Mouse (Mus musculus) limb, embryonic 14.5 days (tissue): ENCODE measurements at regions not wholly inside any gene's neighbourhood (a gene's known extent, or its start where the extent isn't known, plus 50 kb on each side); places are given as distances from the start of the nearest gene placed in this dataset.

Experiments used
- ATAC-seq: fragments of 200-750 bp; cut with Nextera tagmentation; 2 replicates; pipeline ENCODE4 v1.8.0; 2017; ENCODE audit warnings: low read depth, moderate number of reproducible peaks, moderate TSS enrichment; ENCODE audit not compliant: low FRiP score
- DNase-seq: peaks from one replicate; pipeline ENCODE4 v3.0.0-alpha.2; 2015; ENCODE audit warnings: low spot score
- H3K27ac ChIP-seq: fragments of 300-500 bp; sonication (generic); replicated peaks from 2 replicates; pipeline ENCODE4 v1.5.1; 2014; ENCODE audit warnings: low read depth, mild to moderate bottlenecking, low read length, moderate library complexity, mixed read lengths
- H3K27me3 ChIP-seq: fragments of 300-500 bp; sonication (generic); 2 replicates; pipeline ENCODE4 v1.6.1; 2014; ENCODE audit warnings: low read length, mixed read lengths; ENCODE audit not compliant: control insufficient read depth, insufficient read depth
- H3K36me3 ChIP-seq: fragments of 300-500 bp; sonication (generic); 2 replicates; pipeline ENCODE4 v1.6.1; 2014; ENCODE audit warnings: mild to moderate bottlenecking, low read length, moderate library complexity, mixed read lengths; ENCODE audit not compliant: control insufficient read depth, insufficient read depth
- H3K4me1 ChIP-seq: fragments of 300-500 bp; sonication (generic); 2 replicates; pipeline ENCODE4 v1.6.1; 2014; ENCODE audit warnings: antibody characterized with exemption, low read length, mixed read lengths; ENCODE audit not compliant: control insufficient read depth, insufficient read depth
- H3K4me2 ChIP-seq: fragments of 300-500 bp; sonication (generic); replicated peaks from 2 replicates; pipeline ENCODE4 v1.6.1; 2014; ENCODE audit warnings: low read depth, mild to moderate bottlenecking, low read length, moderate library complexity; ENCODE audit not compliant: severe bottlenecking
- H3K4me3 ChIP-seq: fragments of 300-500 bp; sonication (generic); replicated peaks from 2 replicates; pipeline ENCODE4 v1.5.1; 2014; ENCODE audit warnings: low read length
- H3K9ac ChIP-seq: fragments of 300-500 bp; sonication (generic); 2 replicates; pipeline ENCODE4 v1.6.1; 2014; ENCODE audit warnings: mild to moderate bottlenecking, low read depth, low read length, moderate library complexity; ENCODE audit not compliant: severe bottlenecking
- H3K9me3 ChIP-seq: fragments of 300-500 bp; sonication (generic); 2 replicates; pipeline ENCODE4 v1.6.1; 2016; ENCODE audit warnings: low read length; ENCODE audit not compliant: control insufficient read depth
- POLR2A ChIP-seq: fragments of 200-500 bp; IDR thresholded peaks from 2 replicates; pipeline ENCODE4 v1.8.0; 2012; ENCODE audit warnings: inconsistent platforms, mild to moderate bottlenecking, moderate library complexity, borderline replicate concordance; ENCODE audit not compliant: insufficient read depth, insufficient read length; ENCODE audit errors: extremely low read depth
- WGBS: fragments of 180-500 bp; shearing (Covaris S2); extraction: QIAGEN DNeasy Blood & Tissue Kit; methylation state at CpG from one replicate; pipeline ENCODE4 v1.1.7; 2014; 5-methylcytosine and 5-hydroxymethylcytosine counted together

DNA sequence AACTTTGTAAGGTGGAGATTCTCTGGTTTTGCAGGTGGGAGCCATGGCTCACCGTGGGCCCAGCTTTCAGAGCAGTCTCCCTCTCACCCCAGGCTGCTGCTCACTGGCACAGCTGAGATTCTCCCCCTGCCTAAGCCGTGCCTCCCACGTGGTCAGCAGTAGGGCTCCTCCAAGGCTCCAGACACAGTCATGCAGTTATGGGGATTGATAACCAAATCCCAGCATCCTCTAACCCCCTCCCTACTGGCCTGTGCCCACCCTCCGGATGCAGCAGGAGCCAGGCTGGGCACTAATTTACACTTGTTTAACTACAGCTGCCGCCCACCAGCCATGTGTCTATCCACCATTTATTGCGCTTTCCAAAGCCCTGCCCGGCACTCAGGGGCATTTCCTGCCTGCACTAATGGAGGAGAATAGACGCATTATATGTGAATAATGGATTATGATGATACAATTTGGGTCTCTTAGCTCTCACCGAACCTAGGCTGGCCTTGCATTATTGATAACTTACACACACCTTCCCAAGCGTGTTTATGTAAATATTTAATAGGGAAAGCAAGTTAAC lies 104.4 kb downstream of the 3100002H09Rik start:
- 28% methylated on average over 10 of the region's 10 CpGs for WGBS
- H3K4me1 ChIP-seq: peaks cover 7% of the 10 kb centered on the region; the same call in 1 of the 2 replicates
- no peaks in the 10 kb centered on the region for H3K9me3 ChIP-seq
- no peak overlapping the region for H3K27ac ChIP-seq
- H3K4me2 ChIP-seq: no peak overlapping the region
- H3K27me3 ChIP-seq: 0 out of 2 replicates have a peak, but pooled peaks cover 8% of the 10 kb centered on the region
- no peaks in the 10 kb centered on the region for H3K36me3 ChIP-seq
- no peak overlapping the region for H3K4me3 ChIP-seq
- DNase-seq (no peak), ATAC-seq (no peak)
- TF ChIP-seq POLR2A: no peak
- H3K9ac ChIP-seq: no peak overlapping the region

DNA sequence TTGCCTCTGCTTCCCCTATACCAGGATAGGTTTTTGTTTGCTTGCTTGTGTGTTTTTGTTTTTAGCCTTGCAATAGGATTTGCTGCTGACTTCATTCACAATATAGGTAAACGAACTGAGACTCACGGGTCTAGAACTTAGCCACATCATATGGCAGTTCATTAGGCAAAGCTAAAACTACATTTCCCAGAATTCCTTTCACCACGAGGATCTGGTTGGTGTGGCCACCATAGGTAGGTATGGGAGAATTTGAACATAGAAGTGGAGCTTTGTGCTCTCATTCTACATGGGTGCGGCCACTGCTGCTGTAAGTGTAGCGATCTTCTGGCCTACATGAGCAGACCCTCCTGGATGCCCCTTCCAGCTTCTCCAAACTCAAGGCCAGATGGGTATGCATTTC lies 108.8 kb downstream of the 3100002H09Rik start:
- Histone ChIP-seq H3K36me3 (no peaks in the 10 kb centered on the region), H3K4me3 (no peak overlapping the region), H3K27me3 (no peaks in the 10 kb centered on the region; the same call in 1 of the 2 replicates), H3K4me1 (peaks cover 7% of the 10 kb centered on the region; the same call in 1 of the 2 replicates), H3K9ac (no peak overlapping the region), H3K27ac (no peak overlapping the region), H3K9me3 (no peaks in the 10 kb centered on the region), H3K4me2 (no peak overlapping the region)
- WGBS: 74% methylated on average over 5 of the region's 5 CpGs
- no peak for TF ChIP-seq POLR2A
- no peak for ATAC-seq
- no peak for DNase-seq

- Histone ChIP-seq H3K4me3 (no peak overlapping the region), H3K9ac (no peak overlapping the region), H3K27ac (no peak overlapping the region), H3K27me3 (no peaks in the 10 kb centered on the region; the same call in 1 of the 2 replicates), H3K4me1 (no peaks in the 10 kb centered on the region), H3K36me3 (no peaks in the 10 kb centered on the region), H3K4me2 (no peak overlapping the region), H3K9me3 (no peaks in the 10 kb centered on the region)
- no peak for TF ChIP-seq POLR2A
- 39% methylated on average over 16 of the region's 16 CpGs for WGBS
- ATAC-seq: no peak
- DNase-seq: no peak
These were observed 112.6 kb downstream of the 3100002H09Rik start for GRCm38 (mm10) chr4:124498043-124498442.

DNA sequence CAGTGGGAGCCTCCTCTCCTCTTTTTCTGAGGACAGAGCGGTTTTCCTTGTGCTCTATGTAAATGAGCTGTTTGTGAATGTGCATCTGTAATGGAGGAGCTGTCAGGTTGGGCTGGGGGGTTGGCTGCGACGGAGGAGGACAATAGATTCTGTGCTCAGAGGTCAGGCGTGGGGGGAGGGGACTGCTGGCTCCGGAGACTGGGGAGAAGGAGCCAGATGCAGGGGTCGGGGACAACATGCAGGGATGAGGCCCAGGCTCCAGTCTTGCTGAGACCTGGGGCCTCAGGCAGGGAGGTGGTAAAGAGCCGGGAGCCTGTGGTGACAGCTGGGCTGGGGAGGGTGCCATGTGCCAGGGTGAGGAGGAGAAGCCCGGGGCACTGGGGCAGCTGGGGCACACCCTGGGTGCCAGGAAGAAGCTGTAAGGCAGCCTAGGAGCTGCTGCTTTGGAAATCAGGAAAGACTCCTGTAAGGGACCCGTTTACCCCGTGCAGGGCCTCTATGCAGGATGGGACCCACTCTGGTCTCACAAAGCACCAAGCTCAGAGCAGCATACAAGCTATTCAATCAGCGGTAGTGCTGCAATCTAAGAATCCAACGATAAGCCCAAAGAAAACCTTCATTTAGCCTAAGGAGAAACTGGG lies 124.5 kb downstream of the 3100002H09Rik start:
- no peak for DNase-seq
- no peak overlapping the region for H3K4me2 ChIP-seq
- no peak for TF ChIP-seq POLR2A
- H3K9ac ChIP-seq: no peak overlapping the region
- no peaks in the 10 kb centered on the region for H3K4me1 ChIP-seq
- ATAC-seq: no peak
- H3K9me3 ChIP-seq: peaks cover 17% of the 10 kb centered on the region
- H3K36me3 ChIP-seq: no peaks in the 10 kb centered on the region
- no peak overlapping the region for H3K4me3 ChIP-seq
- peaks cover 43% of the 10 kb centered on the region for H3K27me3 ChIP-seq
- 11% methylated on average over 12 of the region's 12 CpGs for whole genome bisulfite sequencing
- H3K27ac ChIP-seq: no peak overlapping the region

DNA sequence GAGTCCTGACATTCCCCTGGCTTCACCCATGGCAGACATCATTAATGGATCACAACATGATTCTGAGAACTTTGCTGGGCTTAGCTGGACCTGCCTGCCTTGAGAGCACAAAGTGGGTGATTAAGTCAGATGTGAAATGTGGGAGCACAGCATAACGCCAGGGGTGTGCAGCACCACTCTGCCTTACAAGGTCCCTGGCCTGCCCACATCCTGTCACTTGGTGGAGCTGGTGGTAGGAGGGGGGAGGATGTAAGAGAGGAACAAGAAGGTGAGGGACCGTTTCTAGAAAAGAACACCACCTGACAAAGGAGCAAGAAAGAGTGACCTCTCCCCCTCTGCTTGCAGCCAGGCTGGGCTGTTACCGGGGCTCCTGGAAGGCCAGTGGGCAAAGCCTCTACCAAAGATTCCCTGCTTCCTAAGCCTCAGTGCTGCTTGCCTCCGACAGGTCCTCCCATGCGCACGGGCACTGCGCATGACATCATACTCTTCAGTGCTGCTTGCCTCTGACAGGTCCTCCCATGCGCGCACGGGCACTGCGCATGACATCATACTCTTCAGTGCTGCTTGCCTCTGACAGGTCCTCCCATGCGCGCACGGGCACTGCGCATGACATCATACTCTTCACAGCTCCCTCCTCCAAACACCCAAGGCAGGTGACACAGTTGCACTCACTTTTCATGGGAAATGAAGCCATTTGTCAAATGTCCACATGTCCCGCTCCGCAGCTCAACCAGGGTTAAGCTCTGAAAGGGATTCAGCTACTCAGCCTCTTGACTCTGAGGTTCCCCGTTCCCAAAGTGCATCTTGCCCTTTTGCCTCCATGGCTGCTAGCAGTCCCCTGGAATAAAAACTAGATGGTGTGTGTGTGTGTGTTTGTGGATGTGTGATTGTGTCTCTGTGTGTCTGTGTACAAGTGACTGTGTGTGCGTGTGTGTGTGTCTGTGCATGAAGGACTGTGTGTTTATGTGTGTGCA lies 125.7 kb downstream of the 3100002H09Rik start:
- DNase-seq: no peak
- Histone ChIP-seq H3K36me3 (no peaks in the 10 kb centered on the region), H3K9ac (no peak overlapping the region), H3K9me3 (peaks cover 15% of the 10 kb centered on the region), H3K4me3 (no peak overlapping the region), H3K4me2 (no peak overlapping the region), H3K27ac (no peak overlapping the region), H3K4me1 (no peaks in the 10 kb centered on the region), H3K27me3 (peaks cover 50% of the 10 kb centered on the region)
- TF ChIP-seq POLR2A: no peak
- ATAC-seq: no peak
- 35% methylated on average over 19 of the region's 19 CpGs for WGBS
